Mouse (Mus musculus) urinary bladder, postnatal 14 days (tissue): ENCODE results near the gene Cadm1.

ENCODE experiments used
- DNase-seq: peaks from one replicate; pipeline ENCODE4 v3.0.0; 2021; ENCODE audit warnings: low spot score

Gene Cadm1

DNA sequence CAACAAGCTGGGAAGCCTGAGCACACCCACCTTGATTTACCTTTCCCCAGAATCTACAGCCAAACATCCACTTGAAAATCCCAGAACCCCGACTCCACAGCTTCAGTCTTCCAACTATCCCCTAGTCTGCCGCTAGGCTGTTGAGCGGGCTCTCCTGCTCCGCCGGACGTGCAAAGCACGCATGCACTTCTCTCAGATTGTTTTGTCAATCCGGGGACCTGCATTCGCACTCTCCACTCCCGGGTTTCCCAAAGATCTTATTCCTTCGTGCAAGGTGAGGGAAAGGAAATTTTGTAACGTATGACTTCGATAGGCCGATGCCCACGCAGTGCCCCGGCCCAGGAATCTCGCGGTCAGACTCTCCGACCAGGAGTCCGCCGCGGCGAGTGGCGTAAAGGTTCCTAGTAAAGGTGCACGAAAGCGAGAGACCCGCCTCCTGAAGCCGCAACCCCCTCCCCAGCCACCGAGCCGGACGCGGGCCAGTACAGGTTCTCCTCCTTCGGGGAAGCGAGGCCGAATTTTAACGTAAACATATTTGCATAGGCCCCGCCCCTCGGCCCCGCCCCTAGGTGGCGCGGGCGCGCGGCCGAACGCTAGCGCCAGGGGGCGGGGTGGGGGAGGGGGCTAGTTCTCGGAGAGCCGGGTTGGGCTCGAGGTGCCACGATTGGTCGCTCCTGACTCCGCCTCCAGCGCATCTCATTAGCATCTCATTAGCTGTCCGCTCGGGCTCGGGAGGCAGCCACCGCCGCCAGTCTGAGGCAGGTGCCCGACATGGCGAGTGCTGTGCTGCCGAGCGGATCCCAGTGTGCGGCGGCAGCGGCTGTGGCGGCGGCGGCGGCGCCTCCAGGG is at the start of gene Cadm1:
Gene Cadm1, plus strand, starts transcription at position 572 of the 849 bp plus-strand sequence.
- peak; percentile 95 for DNase-seq

DNA sequence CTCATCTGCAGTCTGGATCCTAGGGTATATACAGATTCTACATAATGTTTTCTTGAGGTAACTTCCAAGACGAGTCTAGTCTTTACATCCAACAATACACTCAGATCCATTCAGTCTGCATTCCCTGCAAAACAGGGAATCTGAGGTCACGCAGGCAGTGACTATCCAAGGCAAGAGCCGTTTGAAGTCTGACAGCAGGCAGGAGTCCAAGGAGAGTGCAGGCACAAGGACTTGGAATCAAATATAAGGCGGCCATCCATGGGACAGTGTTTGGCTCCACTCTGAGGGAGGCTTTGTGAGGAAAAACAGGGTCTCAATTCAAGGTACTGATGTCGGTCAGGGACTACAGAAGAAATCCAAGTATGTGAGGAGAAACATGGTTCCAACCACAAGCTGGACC is 45.5 kb upstream of the Cadm1 start:
- no peak for DNase-seq

DNA sequence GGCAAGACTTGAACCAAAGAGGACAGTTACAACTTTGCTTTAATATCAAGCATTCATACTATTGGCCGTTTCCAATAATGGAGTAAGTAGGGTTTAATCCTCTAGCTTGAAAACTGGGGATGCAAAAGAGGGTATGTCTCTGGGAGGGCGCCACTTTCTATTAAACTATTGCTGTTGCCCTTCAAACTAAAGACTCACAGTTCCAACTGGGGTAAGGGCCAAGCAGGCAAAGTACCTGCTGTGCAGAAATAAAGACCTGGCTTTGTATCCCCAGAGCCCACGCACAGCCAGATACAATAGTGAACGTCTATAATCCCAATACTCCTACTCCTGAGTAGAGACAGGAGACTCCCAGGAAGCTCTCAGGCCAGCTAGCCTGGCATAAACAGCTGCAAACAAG is 44.8 kb upstream of the Cadm1 start:
- no peak for DNase-seq

DNA sequence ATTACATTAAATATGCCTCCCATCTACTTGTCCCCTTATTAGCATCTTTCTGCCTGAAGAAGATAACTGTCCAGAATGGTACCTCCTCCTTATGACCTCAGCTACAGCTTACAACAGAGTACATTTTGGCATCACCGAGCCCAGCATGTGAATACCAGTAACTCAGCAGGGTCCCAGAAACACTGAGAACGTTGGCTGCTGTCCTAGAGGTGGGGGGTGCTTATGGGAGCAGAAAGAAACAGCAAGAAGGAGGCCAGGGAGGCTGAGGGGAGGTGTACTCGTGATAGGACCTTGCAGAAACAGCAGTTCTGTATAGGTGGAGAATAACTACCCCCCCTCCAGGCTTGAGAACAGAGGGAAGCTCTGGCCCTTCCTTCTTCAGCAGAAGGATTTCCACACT is 30.2 kb upstream of the Cadm1 start:
- DNase-seq = no peak

DNA sequence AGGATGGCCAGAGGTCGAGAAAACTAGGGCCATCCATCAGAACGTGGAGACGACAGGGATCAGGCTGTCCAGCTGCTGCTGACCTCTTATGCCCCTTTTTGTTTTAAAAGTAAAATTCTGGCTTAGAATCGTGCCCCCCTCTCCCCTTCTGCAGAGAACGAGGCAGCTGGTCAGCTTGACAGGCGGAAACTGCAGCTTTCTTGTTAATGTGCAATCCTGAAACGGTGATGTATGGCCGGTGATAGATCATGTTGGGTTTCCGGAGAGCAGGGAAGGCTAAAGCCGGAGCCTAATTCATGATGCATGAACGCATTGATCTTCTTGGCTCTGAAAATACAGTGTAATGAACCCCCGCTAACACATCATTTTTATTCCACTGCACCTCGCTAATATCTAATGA is 24.0 kb upstream of the Cadm1 start:
- no peak for DNase-seq

DNA sequence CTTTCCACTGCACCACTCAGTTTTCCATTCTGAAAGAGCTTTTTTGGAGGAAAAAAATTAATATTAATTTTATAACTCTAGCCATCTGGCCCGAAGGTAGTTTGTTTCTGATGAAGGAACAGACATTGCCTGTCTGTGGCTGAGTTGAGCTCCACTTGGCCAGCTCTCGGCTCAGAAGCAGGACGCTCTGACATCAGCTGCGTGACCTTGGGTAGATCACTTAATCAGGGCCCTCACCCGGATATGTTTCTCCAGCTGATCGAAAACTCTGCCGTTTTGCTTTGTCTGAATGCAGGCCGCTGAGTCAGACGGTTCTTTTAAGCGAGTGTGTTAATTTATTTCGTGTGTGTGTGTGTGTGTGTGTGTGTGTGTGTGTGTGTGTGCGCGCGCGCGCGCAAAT is 23.1 kb upstream of the Cadm1 start:
- no peak for DNase-seq

DNA sequence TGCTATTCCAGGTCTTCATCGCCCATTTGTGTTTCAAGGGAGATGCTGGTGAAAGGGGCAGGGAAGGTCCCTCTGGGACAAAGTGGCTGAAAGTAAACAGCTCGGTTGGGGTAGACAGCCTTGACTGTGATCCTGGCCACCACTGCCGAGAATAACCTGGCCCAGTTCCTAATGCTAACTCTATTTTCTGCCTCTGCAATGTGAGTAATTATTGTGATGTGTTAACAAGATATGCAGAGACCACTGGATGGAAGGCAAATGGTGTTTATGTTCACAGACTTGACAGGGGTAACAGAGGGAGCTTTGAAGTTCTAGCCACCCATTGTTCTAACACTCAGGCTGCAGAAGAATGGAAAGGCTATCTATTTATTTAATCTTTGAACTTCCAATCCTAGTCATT is 21.9 kb upstream of the Cadm1 start:
- no peak for DNase-seq

GRCm38 (mm10) chr9:47512521-47512920 is 17.5 kb upstream of the Cadm1 start:
- DNase-seq = no peak

- DNase-seq = no peak
Measured at GRCm38 (mm10) chr9:47514318-47514717, 15.7 kb upstream of the Cadm1 start.

- no peak for DNase-seq
Measured at GRCm38 (mm10) chr9:47516238-47516637, 13.7 kb upstream of the Cadm1 start.

GRCm38 (mm10) chr9:47527290-47527689 is 2.7 kb upstream of the Cadm1 start:
- DNase-seq = no peak

GRCm38 (mm10) chr9:47527741-47528140 is 2.2 kb upstream of the Cadm1 start:
- DNase-seq = no peak

GRCm38 (mm10) chr9:47529182-47529581 is 791 bp upstream of the Cadm1 start:
- no peak for DNase-seq

GRCm38 (mm10) chr9:47530544-47530921 is 560 bp downstream of the Cadm1 start:
- DNase-seq = no peak

DNA sequence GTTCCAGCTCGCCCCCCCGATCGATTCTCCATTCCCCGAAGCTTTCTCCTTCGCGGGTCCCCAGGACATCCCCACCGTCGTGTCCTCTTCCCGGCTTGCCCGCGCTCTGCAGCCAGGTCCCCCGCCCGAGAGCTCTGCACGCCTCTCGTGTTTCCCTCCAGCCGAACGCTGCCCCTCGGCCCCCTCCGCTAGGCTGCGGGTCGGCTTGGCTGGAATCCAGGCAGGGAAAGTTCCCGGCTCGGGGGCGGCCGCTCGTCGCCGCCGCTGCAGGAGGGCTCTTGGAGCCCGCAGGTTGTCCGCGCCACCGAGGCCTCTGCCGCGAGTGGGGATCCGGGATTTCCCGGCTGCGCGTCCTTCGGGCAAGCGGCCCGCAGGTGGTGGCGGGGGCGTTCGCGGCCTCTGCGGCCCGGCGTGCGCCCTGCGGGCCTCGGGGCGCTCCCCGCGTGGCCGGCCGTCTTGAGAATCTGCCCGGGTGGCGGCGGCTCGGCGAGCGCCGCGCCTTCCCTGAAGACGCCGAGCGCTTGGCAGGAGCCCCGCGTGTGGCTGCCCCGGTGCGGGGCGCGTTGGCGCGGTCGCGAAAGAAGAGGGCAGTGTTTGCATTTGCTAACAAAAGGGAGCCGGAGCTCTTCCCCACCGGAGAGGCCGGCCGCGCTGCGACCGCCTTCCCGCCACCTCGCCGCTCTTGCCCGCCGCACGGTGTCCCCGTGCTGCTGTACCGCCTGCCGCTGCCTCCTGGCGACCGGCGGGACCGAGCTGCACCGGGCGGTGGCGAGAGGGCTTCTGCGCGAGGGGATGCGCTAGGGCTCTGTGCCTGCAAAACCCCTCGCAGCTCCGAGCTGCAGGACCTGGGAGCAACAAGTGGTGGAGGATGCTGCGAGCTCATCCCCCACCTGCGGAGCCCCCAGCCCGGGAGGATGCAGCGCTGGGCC is 1.2 kb downstream of the Cadm1 start:
- peak; percentile 72 for DNase-seq

GRCm38 (mm10) chr9:47532215-47532865 is 2.4 kb downstream of the Cadm1 start:
- DNase-seq = no peak

GRCm38 (mm10) chr9:47533461-47533860 is 3.5 kb downstream of the Cadm1 start:
- no peak for DNase-seq

DNA sequence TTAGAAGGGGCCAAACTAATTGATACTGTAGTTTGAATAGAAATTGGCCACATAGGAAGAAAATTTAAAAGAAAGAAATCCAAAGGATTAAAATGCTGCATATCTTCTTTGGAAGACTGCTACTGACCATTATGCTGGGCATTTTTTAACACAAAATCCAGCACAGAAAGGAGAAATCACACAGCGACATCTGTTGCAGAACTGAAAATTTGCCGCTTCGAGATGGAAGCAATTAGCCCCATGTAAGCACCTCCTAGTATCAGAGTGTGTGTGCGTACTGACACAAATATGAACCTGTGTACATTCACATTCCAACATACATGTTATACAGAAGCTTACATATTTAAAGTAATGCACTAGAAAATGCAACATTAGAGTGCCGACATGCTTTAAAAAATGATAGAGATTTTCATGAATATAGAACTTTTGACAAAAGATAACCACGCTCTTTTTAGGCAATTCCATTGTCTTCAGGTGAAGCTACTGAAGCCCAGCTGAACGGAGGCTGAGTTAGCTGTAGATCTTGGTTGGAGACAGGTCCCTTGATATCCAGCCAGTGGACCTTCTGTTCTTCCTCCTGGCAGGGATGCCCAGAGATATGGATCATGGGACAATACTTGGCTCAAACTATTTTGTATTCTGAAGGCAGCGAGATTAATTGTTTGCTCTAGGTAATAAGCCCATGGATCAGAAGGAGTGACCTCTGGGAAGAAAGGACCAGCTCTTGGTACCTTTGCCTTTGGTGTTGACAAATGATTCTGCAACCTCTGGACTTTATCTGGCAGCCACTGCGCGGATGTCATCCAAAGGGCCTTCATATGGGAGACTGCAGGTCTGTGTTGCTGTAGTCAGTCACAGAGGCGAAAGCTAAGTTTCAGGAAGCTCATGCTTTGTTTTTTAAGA is 4.9 kb downstream of the Cadm1 start:
- no peak for DNase-seq

GRCm38 (mm10) chr9:47545245-47545644 is 15.3 kb downstream of the Cadm1 start:
- no peak for DNase-seq

GRCm38 (mm10) chr9:47545667-47546066 is 15.7 kb downstream of the Cadm1 start:
- no peak for DNase-seq

DNA sequence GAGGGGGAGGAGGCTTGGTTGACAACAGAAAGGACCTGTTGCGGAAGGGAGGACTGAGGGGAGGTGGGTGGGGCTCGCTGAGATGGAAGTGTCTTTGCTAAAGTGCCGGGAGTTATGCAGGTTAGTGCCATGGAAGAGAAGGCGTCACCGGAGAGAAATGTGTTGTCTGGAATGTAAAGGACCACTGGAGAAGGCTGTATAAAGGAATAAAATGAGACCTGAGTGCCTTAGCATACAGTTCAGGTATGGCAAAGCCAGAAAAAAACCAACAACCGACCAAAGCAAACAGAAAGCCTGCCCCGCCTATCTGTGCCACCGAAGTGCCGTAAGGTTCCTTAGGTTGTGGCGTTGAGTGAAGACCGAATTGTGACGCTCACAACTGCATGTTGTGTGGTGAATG is 18.4 kb downstream of the Cadm1 start:
- no peak for DNase-seq

GRCm38 (mm10) chr9:47548916-47549315 is 18.9 kb downstream of the Cadm1 start:
- DNase-seq = no peak
